Comparison of ENCODE assay signal across 25 mouse cellular contexts in genomic region chrX:136195193-136195944, GRCm38 (mm10). TPM values are rescaled to one million over a fixed set of nuclear protein-coding genes. Genes with fewer than 3 reads are reported as not detected.
"Had no signal": no experiment of that assay in that cellular context is flagged by ENCODE, and none has a peak within 500 bp of the region (broad histone marks: within the 10 kb centered on the region; RNA-seq: fewer than 3 reads in every experiment).

No protein-coding gene starts in this region.

- DNase-seq: kidney, adult 8-10 months; kidney, postnatal 10 days; kidney, postnatal 36 days; layer of hippocampus, postnatal 36 days; left cerebral cortex, postnatal 4 days; liver, postnatal 0 days; lung, embryonic 14.5 days; retina, postnatal 1 day; right cerebral cortex, postnatal 25 days; spleen, adult 18-20 months; thymus, postnatal 36 days had no signal

- H3K9ac ChIP-seq: kidney, embryonic 15.5 days; limb, embryonic 12.5 days; limb, embryonic 15.5 days; liver, embryonic 14.5 days; liver, postnatal 0 days; lung, embryonic 14.5 days; midbrain, embryonic 13.5 days; neural tube, embryonic 13.5 days; stomach, embryonic 15.5 days had no signal

- H3K4me1 ChIP-seq: kidney, embryonic 15.5 days; limb, embryonic 12.5 days; limb, embryonic 15.5 days; midbrain, embryonic 13.5 days; neural tube, embryonic 13.5 days; stomach, embryonic 15.5 days had no signal

- H3K9me3 ChIP-seq: kidney, embryonic 15.5 days; limb, embryonic 12.5 days; limb, embryonic 15.5 days; midbrain, embryonic 13.5 days; neural tube, embryonic 13.5 days; stomach, embryonic 15.5 days had no signal

- H3K4me2 ChIP-seq: kidney, embryonic 15.5 days; limb, embryonic 12.5 days; limb, embryonic 15.5 days; liver, embryonic 11.5 days; lung, embryonic 14.5 days; midbrain, embryonic 13.5 days; neural tube, embryonic 13.5 days; stomach, embryonic 15.5 days had no signal

- H3K27ac ChIP-seq: kidney, embryonic 15.5 days; left cerebral cortex, adult 2 months; limb, embryonic 12.5 days; limb, embryonic 15.5 days; liver, embryonic 14.5 days; macrophage; midbrain, embryonic 13.5 days; neural tube, embryonic 13.5 days; stomach, embryonic 15.5 days had no signal

- H3K27me3 ChIP-seq: limb, embryonic 15.5 days; midbrain, embryonic 13.5 days; neural tube, embryonic 13.5 days; stomach, embryonic 15.5 days had no signal

- H3K4me3 ChIP-seq: kidney, embryonic 15.5 days; left cerebral cortex, adult 2 months; limb, embryonic 12.5 days; limb, embryonic 15.5 days; midbrain, embryonic 13.5 days; myocyte; neural tube, embryonic 13.5 days; stomach, embryonic 15.5 days had no signal

- ATAC-seq: liver, postnatal 0 days; lung, postnatal 0 days; midbrain, embryonic 13.5 days; midbrain, embryonic 16.5 days had no signal

- H3K36me3 ChIP-seq: kidney, embryonic 15.5 days; limb, embryonic 12.5 days; limb, embryonic 15.5 days; midbrain, embryonic 13.5 days; neural tube, embryonic 13.5 days; stomach, embryonic 15.5 days had no signal

RNA-seq across cellular contexts. Expression of gene Tceal7, which starts 19.2 kb away (rescaled TPM):
- polyA plus RNA-seq: urinary bladder, adult 2 months had no signal
